8 mouse cellular contexts compared by ENCODE assay signal in the genomic region with DNA sequence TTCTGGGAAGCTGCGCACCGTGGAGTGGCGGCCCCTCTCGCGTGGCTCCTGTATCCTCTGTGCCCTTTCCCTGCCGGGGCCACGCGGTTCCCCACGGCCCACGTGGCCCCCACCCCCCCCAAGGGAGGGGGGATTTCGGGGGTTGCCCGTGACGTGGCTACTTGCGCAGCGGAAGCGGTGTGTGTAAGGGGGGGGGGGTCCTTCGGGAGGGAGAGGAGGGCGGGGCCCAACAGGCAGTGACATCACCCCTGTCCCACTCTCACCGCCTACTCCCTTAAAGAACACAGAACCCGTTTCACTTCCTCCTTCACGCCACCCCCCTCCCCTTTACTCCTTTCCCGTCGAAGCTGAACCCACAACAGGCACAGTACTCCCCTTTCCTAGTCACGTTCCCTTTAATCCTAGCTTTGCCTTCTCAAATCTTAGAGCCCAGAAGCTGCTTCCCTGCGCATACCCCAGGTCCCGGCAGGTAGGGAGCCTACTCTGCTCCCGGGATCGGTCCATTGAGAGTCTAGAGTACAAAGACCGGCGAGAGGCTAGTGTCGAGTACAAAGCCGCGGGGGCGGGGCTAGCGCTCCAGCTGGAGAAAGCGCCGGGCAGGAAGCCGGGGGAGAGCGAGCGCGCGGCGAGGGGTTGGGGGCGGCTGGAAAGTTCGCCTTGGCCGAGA. TPM values are rescaled to one million over a fixed set of nuclear protein-coding genes. Genes with fewer than 3 reads are reported as not detected.
DNase-seq lines count a peak whose midpoint lies in the region; ATAC-seq and TF ChIP-seq lines count a peak whose summit lies in the region.

No protein-coding gene starts in this region.

- no peak for TF ChIP-seq CTCF in G1E (IDR thresholded peaks at IDR 0.05; ENCODE audit: low read depth, low read length)
- TF ChIP-seq CTCF in cerebellum, adult 2 months (IDR thresholded peaks at IDR 0.05; ENCODE audit: borderline replicate concordance, insufficient read depth, low read depth, low read length), result no peak

- H3K4me2 ChIP-seq in hindbrain, embryonic 12.5 days (replicated peaks), result peak overlapping the region; percentile 99

- H3K27me3 ChIP-seq in G1E (ENCODE audit: insufficient read depth, low read length), result no peaks in the 10 kb centered on the region
- no peaks in the 10 kb centered on the region for H3K27me3 ChIP-seq in cerebellum, adult 2 months (ENCODE audit: control insufficient read depth, insufficient read depth, low read length)
- H3K27me3 ChIP-seq in hindbrain, embryonic 12.5 days, result no peaks in the 10 kb centered on the region

- H3K4me1 ChIP-seq in G1E (ENCODE audit: insufficient read depth, low read depth, low read length), result peaks cover 78% of the 10 kb centered on the region
- peaks cover 16% of the 10 kb centered on the region; the same call in 1 of the 2 replicates for H3K4me1 ChIP-seq in cerebellum, adult 2 months (ENCODE audit: control insufficient read depth, insufficient read depth, low read length)
- H3K4me1 ChIP-seq in hindbrain, embryonic 12.5 days, result peaks cover 50% of the 10 kb centered on the region

- DNase-seq in G1E (ENCODE audit: low spot score), result peak; percentile 85
- DNase-seq in cerebellum, adult 2 months, result peak; percentile 76 to 79
- peak; percentile 59 to 74 for DNase-seq in frontal cortex, postnatal 25 days (ENCODE audit: low spot score in 2 of 2)
- peak; percentile 77 to 79 for DNase-seq in layer of hippocampus, postnatal 36 days
- DNase-seq in lung, postnatal 4 days, result peak; percentile 91
- DNase-seq in retina, postnatal 1 day, result peak; percentile 86
- peak; percentile 76 to 84 for DNase-seq in urinary bladder, adult 18-20 months (ENCODE audit: low spot score in 2 of 2)

- no peaks in the 10 kb centered on the region for H3K9me3 ChIP-seq in G1E (replicated peaks)
- H3K9me3 ChIP-seq in hindbrain, embryonic 12.5 days (replicated peaks), result no peaks in the 10 kb centered on the region

- H3K36me3 ChIP-seq in G1E (replicated peaks), result peaks cover 70% of the 10 kb centered on the region
- peaks cover 43% of the 10 kb centered on the region for H3K36me3 ChIP-seq in hindbrain, embryonic 12.5 days

- peak overlapping the region; percentile 95 for H3K9ac ChIP-seq in hindbrain, embryonic 12.5 days

- no peak for TF ChIP-seq POLR2A in cerebellum, adult 2 months (IDR thresholded peaks at IDR 0.05; ENCODE audit: borderline replicate concordance, insufficient read depth, low read length)

- H3K27ac ChIP-seq in cerebellum, adult 2 months (ENCODE audit: insufficient read depth, low read length), result peak overlapping the region; percentile 73
- H3K27ac ChIP-seq in hindbrain, embryonic 12.5 days, result peak overlapping the region; percentile 99

- peak; percentile 48 for ATAC-seq in G1E (ENCODE audit: extremely low read depth, insufficient number of reproducible peaks, low FRiP score, poor library complexity, severe bottlenecking)
- peak; percentile 32 for ATAC-seq in hindbrain, embryonic 12.5 days (ENCODE audit: low FRiP score)

- H3K4me3 ChIP-seq in G1E (ENCODE audit: low read depth, low read length), result peak overlapping the region; percentile 82
- H3K4me3 ChIP-seq in cerebellum, adult 2 months (replicated peaks; ENCODE audit: insufficient read depth, low read depth, low read length), result peak overlapping the region; percentile 70
- H3K4me3 ChIP-seq in hindbrain, embryonic 12.5 days, result peak overlapping the region; percentile 63

- WGBS in cerebellum, adult 2 months, result 2% methylated on average over 45 of the region's 46 CpGs
- under 1% methylated on average over 36 of the region's 46 CpGs for WGBS in hindbrain, embryonic 12.5 days

RNA-seq across cellular contexts. Expression of a gene that starts 4.0 kb away (rescaled TPM):
- total RNA-seq in G1E (2014; fragmentation: Nextera tagmentation) (145 and 185 TPM in 2 replicates), G1E (2017) (3.9 and 4.8 TPM in 2 replicates)
- 104 and 111 TPM in 2 replicates for polyA plus RNA-seq in G1E (2012)
- 14.0 and 16.5 TPM in 2 replicates for polyA plus RNA-seq in cerebellum, adult 2 months (2012; rRNA removed)
- 51.4 and 51.6 TPM in 2 replicates for polyA plus RNA-seq in hindbrain, embryonic 12.5 days (2016; fragmentation: Nextera tagmentation; extraction: Ambion mirVana)
- total RNA-seq in layer of hippocampus, postnatal 36 days (2021), result 10 to 100 TPM; 32.0 to 41.6 TPM

RNA-seq across cellular contexts. Expression of a gene that starts 11.5 kb away (rescaled TPM):
- total RNA-seq in G1E (2014; fragmentation: Nextera tagmentation) (2.6 TPM in 2 replicates), G1E (2017) (0.93 and 1.2 TPM in 2 replicates)
- 2.2 and 3.0 TPM in 2 replicates for polyA plus RNA-seq in G1E (2012)
- polyA plus RNA-seq in cerebellum, adult 2 months (2012; rRNA removed), result 5.7 and 6.0 TPM in 2 replicates
- polyA plus RNA-seq in hindbrain, embryonic 12.5 days (2016; fragmentation: Nextera tagmentation; extraction: Ambion mirVana), result 13.2 and 14.8 TPM in 2 replicates
- total RNA-seq in layer of hippocampus, postnatal 36 days (2021), result 1 to 10 TPM; 1.8 to 2.6 TPM

RNA-seq across cellular contexts. Expression of a gene that starts 14.1 kb away (rescaled TPM):
- total RNA-seq in G1E (2014; fragmentation: Nextera tagmentation) (24.0 and 26.0 TPM in 2 replicates), G1E (2017) (36.0 and 41.5 TPM in 2 replicates)
- 3.5 and 9.1 TPM in 2 replicates for polyA plus RNA-seq in G1E (2012)
- polyA plus RNA-seq in cerebellum, adult 2 months (2012; rRNA removed), result 40.2 and 41.9 TPM in 2 replicates
- 48.0 and 50.5 TPM in 2 replicates for polyA plus RNA-seq in hindbrain, embryonic 12.5 days (2016; fragmentation: Nextera tagmentation; extraction: Ambion mirVana)
- 10 to 100 TPM; 44.6 to 48.6 TPM for total RNA-seq in layer of hippocampus, postnatal 36 days (2021)

RNA-seq across cellular contexts. Expression of a gene that starts 14.2 kb away (rescaled TPM):
- total RNA-seq in G1E (2014; fragmentation: Nextera tagmentation) (96.2 and 98.4 TPM in 2 replicates), G1E (2017) (171 and 204 TPM in 2 replicates)
- 104 and 107 TPM in 2 replicates for polyA plus RNA-seq in G1E (2012)
- polyA plus RNA-seq in cerebellum, adult 2 months (2012; rRNA removed), result 193 and 200 TPM in 2 replicates
- 94.0 and 103 TPM in 2 replicates for polyA plus RNA-seq in hindbrain, embryonic 12.5 days (2016; fragmentation: Nextera tagmentation; extraction: Ambion mirVana)
- total RNA-seq in layer of hippocampus, postnatal 36 days (2021), result 100 to 1,000 TPM; 117 to 118 TPM

RNA-seq across cellular contexts. Expression of a gene that starts 40.3 kb away (rescaled TPM):
- total RNA-seq in G1E (2014; fragmentation: Nextera tagmentation), result 120 TPM in 2 replicates
- 55.6 and 71.0 TPM in 2 replicates for total RNA-seq in G1E (2017)
- 183 and 212 TPM in 2 replicates for polyA plus RNA-seq in G1E (2012)
- polyA plus RNA-seq in cerebellum, adult 2 months (2012; rRNA removed), result 111 and 115 TPM in 2 replicates
- polyA plus RNA-seq in hindbrain, embryonic 12.5 days (2016; fragmentation: Nextera tagmentation; extraction: Ambion mirVana), result 93.4 and 97.6 TPM in 2 replicates
- total RNA-seq in layer of hippocampus, postnatal 36 days (2021), result 100 to 1,000 TPM; 537 to 553 TPM

Comparison
In these comparisons a context has a peak if more than half of its experiments do, and no peak if none do; other contexts are left out.
1. Peak in every context shown above with its lines: DNase-seq, ATAC-seq, H3K4me3 ChIP-seq and H3K27ac ChIP-seq.